Mouse (Mus musculus) liver, adult 2 months (tissue): ENCODE results near the gene Lrrc49.

Experiments
- CTCF ChIP-seq: fragments of 200-500 bp; IDR thresholded peaks from 2 replicates; pipeline ENCODE4 v1.5.1; 2011; ENCODE audit warnings: low read depth, low read length, control low read depth
- POLR2A ChIP-seq: fragments of 200-500 bp; IDR thresholded peaks from 2 replicates; pipeline ENCODE4 v1.6.1; 2011; ENCODE audit warnings: low read length, control low read depth; ENCODE audit not compliant: insufficient read depth; ENCODE audit errors: extremely low read depth

DNA sequence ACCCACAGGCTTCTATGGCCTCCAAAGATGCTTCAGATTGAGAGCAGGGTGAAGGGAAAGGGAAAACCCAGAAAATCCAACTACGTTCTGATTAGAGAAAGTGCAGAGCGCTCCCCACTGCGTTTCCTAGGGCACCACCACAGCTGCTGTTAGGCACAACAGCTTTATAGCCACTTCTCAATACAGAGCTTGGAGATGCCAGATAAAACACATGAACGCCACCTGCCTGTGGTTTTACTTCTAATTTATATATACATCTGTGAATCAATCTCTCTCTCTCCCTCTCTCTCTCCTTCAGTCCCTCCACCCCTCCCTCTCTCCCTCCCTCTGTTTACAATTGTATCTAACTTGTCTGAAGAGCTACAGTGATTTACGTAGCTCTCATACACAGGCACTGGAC, 95.6 kb downstream of the Lrrc49 start:
- TF ChIP-seq CTCF (no peak), POLR2A (no peak)
